Mouse (Mus musculus): ENCODE results near the gene Taar4.

DNA sequence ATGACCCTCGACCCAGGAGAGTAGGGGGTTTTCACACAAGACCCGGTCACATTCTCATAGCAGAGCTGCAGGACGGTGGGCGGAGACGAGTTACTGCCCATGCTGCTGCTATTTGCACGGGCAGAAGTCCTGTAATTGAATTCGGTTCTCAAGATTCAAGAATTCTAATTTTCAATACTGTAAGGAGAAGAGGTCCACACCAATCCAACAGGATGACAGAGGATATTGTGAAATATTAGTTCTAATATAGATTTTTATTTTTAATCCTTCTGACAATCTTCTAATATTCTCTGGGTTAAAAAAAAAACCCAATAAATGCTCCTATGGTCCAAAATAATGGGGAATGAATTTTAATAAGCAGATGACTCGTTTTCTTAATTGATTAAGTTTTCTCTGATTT, 25.3 kb downstream of the Taar4 start, which contains the start of gene Taar6:
- TF ChIP-seq POLR2A (IDR thresholded peaks at IDR 0.05; ENCODE audit: low read depth, low read length) (no peak), CTCF (IDR thresholded peaks at IDR 0.05; ENCODE audit: extremely low read depth, insufficient read length, insufficient replicate concordance, low read depth, low read length) (no peak)
